Mouse (Mus musculus): ENCODE measurements around the gene Clstn1. TPM values are rescaled to one million over a fixed set of nuclear protein-coding genes. Genes with fewer than 3 reads are reported as not detected.
A peak's percentile ranks its signal among the peaks of the same experiment; 100 is the strongest.

Gene Clstn1
- polyA plus RNA-seq, 1 experiment from 2014 or later: 56.1 TPM

- peak overlapping the region; percentile 85 for H3K4me3 ChIP-seq
- ATAC-seq (ENCODE audit: insufficient number of reproducible peaks, low FRiP score, low TSS enrichment, low read depth): peak; percentile 22; the same call in 1 of the 2 replicates
- no peaks in the 10 kb centered on the region for H3K9me3 ChIP-seq
- peak overlapping the region; percentile 96 for H3K4me2 ChIP-seq
- peaks cover 18% of the 10 kb centered on the region for H3K4me1 ChIP-seq
- peaks cover 29% of the 10 kb centered on the region for H3K27me3 ChIP-seq
- no peak overlapping the region for H3K27ac ChIP-seq
- no peaks in the 10 kb centered on the region for H3K36me3 ChIP-seq
- WGBS: under 1% methylated on average over 72 of the region's 72 CpGs
- H3K9ac ChIP-seq: peak overlapping the region; percentile 89
Observed at GRCm38 (mm10) chr4:149586783-149587595, 721 bp downstream of the Clstn1 start.

- no peaks in the 10 kb centered on the region for H3K36me3 ChIP-seq
- no peaks in the 10 kb centered on the region for H3K9me3 ChIP-seq
- peak overlapping the region; percentile 89 for H3K9ac ChIP-seq
- H3K4me3 ChIP-seq: peak overlapping the region; percentile 85
- ATAC-seq (ENCODE audit: insufficient number of reproducible peaks, low FRiP score, low TSS enrichment, low read depth): no peak
- H3K27ac ChIP-seq: no peak overlapping the region
- H3K4me1 ChIP-seq: peaks cover 18% of the 10 kb centered on the region
- H3K4me2 ChIP-seq: peak overlapping the region; percentile 96
- H3K27me3 ChIP-seq: peaks cover 29% of the 10 kb centered on the region
- WGBS: 7% methylated on average over 24 of the region's 24 CpGs
Observed at GRCm38 (mm10) chr4:149587596-149588168, 1.4 kb downstream of the Clstn1 start.

GRCm38 (mm10) chr4:149590200-149590599, 3.9 kb downstream of the Clstn1 start:
- H3K4me3 ChIP-seq: no peak overlapping the region
- no peaks in the 10 kb centered on the region for H3K9me3 ChIP-seq
- H3K4me1 ChIP-seq: peaks cover 18% of the 10 kb centered on the region
- no peak overlapping the region for H3K9ac ChIP-seq
- ATAC-seq (ENCODE audit: insufficient number of reproducible peaks, low FRiP score, low TSS enrichment, low read depth): no peak
- no peak overlapping the region for H3K27ac ChIP-seq
- no peaks in the 10 kb centered on the region for H3K36me3 ChIP-seq
- WGBS: 82% methylated on average over 1 of the region's 1 CpGs
- peaks cover 23% of the 10 kb centered on the region for H3K27me3 ChIP-seq
- H3K4me2 ChIP-seq: no peak overlapping the region

- ATAC-seq (ENCODE audit: insufficient number of reproducible peaks, low FRiP score, low TSS enrichment, low read depth): no peak
- no peak overlapping the region for H3K27ac ChIP-seq
- no peak overlapping the region for H3K4me3 ChIP-seq
- WGBS: 85% methylated on average over 2 of the region's 2 CpGs
- no peak overlapping the region for H3K4me2 ChIP-seq
- no peaks in the 10 kb centered on the region for H3K9me3 ChIP-seq
- peaks cover 13% of the 10 kb centered on the region for H3K4me1 ChIP-seq
- no peak overlapping the region for H3K9ac ChIP-seq
- peaks cover 18% of the 10 kb centered on the region for H3K27me3 ChIP-seq
- no peaks in the 10 kb centered on the region for H3K36me3 ChIP-seq
Observed at GRCm38 (mm10) chr4:149591486-149591885, 5.2 kb downstream of the Clstn1 start.

- ATAC-seq (ENCODE audit: insufficient number of reproducible peaks, low FRiP score, low TSS enrichment, low read depth): no peak
Observed at GRCm38 (mm10) chr4:149594913-149595581, 8.8 kb downstream of the Clstn1 start.

GRCm38 (mm10) chr4:149597641-149598208, 11.5 kb downstream of the Clstn1 start:
- no peak overlapping the region for H3K9ac ChIP-seq
- no peak overlapping the region for H3K4me2 ChIP-seq
- H3K4me3 ChIP-seq: no peak overlapping the region
- no peak for ATAC-seq (ENCODE audit: insufficient number of reproducible peaks, low FRiP score, low TSS enrichment, low read depth)
- H3K27ac ChIP-seq: no peak overlapping the region
- WGBS: 75% methylated on average over 12 of the region's 12 CpGs
- H3K36me3 ChIP-seq: no peaks in the 10 kb centered on the region
- no peaks in the 10 kb centered on the region for H3K9me3 ChIP-seq
- H3K4me1 ChIP-seq: peaks cover 9% of the 10 kb centered on the region
- H3K27me3 ChIP-seq: no peaks in the 10 kb centered on the region

More at GRCm38 (mm10) chr4:149594913-149595581, 8.8 kb downstream of the Clstn1 start:
- Histone ChIP-seq H3K27ac (no peak overlapping the region), H3K4me3 (no peak overlapping the region), H3K4me1 (no peaks in the 10 kb centered on the region), H3K9ac (no peak overlapping the region), H3K36me3 (no peaks in the 10 kb centered on the region), H3K4me2 (no peak overlapping the region), H3K9me3 (no peaks in the 10 kb centered on the region), H3K27me3 (no peaks in the 10 kb centered on the region)
- 79% methylated on average over 9 of the region's 9 CpGs for WGBS

- Histone ChIP-seq H3K36me3 (no peaks in the 10 kb centered on the region), H3K27ac (no peak overlapping the region), H3K4me1 (peaks cover 9% of the 10 kb centered on the region), H3K27me3 (no peaks in the 10 kb centered on the region), H3K4me2 (no peak overlapping the region), H3K9me3 (no peaks in the 10 kb centered on the region), H3K9ac (no peak overlapping the region), H3K4me3 (no peak overlapping the region)
- 86% methylated on average over 6 of the region's 6 CpGs for WGBS
- no peak for ATAC-seq (ENCODE audit: insufficient number of reproducible peaks, low FRiP score, low TSS enrichment, low read depth)
Observed at GRCm38 (mm10) chr4:149599549-149599948, 13.3 kb downstream of the Clstn1 start.

- WGBS: 90% methylated on average over 4 of the region's 4 CpGs
- Histone ChIP-seq H3K9ac (no peak overlapping the region), H3K36me3 (no peaks in the 10 kb centered on the region), H3K27ac (no peak overlapping the region), H3K4me1 (peaks cover 9% of the 10 kb centered on the region), H3K9me3 (no peaks in the 10 kb centered on the region), H3K27me3 (no peaks in the 10 kb centered on the region), H3K4me3 (no peak overlapping the region), H3K4me2 (no peak overlapping the region)
- ATAC-seq (ENCODE audit: insufficient number of reproducible peaks, low FRiP score, low TSS enrichment, low read depth): no peak
Observed at GRCm38 (mm10) chr4:149600130-149600529, 13.9 kb downstream of the Clstn1 start.

GRCm38 (mm10) chr4:149601484-149601883, 15.2 kb downstream of the Clstn1 start:
- Histone ChIP-seq H3K4me2 (no peak overlapping the region), H3K27me3 (no peaks in the 10 kb centered on the region), H3K9ac (no peak overlapping the region), H3K9me3 (no peaks in the 10 kb centered on the region), H3K4me1 (peaks cover 9% of the 10 kb centered on the region), H3K27ac (no peak overlapping the region), H3K36me3 (no peaks in the 10 kb centered on the region), H3K4me3 (no peak overlapping the region)
- WGBS: 21% methylated on average over 4 of the region's 4 CpGs
- no peak for ATAC-seq (ENCODE audit: insufficient number of reproducible peaks, low FRiP score, low TSS enrichment, low read depth)

GRCm38 (mm10) chr4:149602236-149602635, 16.0 kb downstream of the Clstn1 start:
- H3K27ac ChIP-seq: no peak overlapping the region
- no peaks in the 10 kb centered on the region for H3K36me3 ChIP-seq
- no peak overlapping the region for H3K9ac ChIP-seq
- H3K27me3 ChIP-seq: no peaks in the 10 kb centered on the region
- H3K9me3 ChIP-seq: no peaks in the 10 kb centered on the region
- no peak overlapping the region for H3K4me3 ChIP-seq
- WGBS: 44% methylated on average over 7 of the region's 7 CpGs
- no peak overlapping the region for H3K4me2 ChIP-seq
- ATAC-seq (ENCODE audit: insufficient number of reproducible peaks, low FRiP score, low TSS enrichment, low read depth): no peak
- peaks cover 16% of the 10 kb centered on the region for H3K4me1 ChIP-seq

GRCm38 (mm10) chr4:149603860-149604259, 17.6 kb downstream of the Clstn1 start:
- H3K9me3 ChIP-seq: no peaks in the 10 kb centered on the region
- H3K9ac ChIP-seq: no peak overlapping the region
- H3K27ac ChIP-seq: no peak overlapping the region
- WGBS: 63% methylated on average over 1 of the region's 1 CpGs
- no peak overlapping the region for H3K4me3 ChIP-seq
- no peak overlapping the region for H3K4me2 ChIP-seq
- H3K36me3 ChIP-seq: no peaks in the 10 kb centered on the region
- H3K4me1 ChIP-seq: peaks cover 32% of the 10 kb centered on the region
- no peaks in the 10 kb centered on the region for H3K27me3 ChIP-seq
- ATAC-seq (ENCODE audit: insufficient number of reproducible peaks, low FRiP score, low TSS enrichment, low read depth): no peak

- no peak overlapping the region for H3K4me2 ChIP-seq
- no peaks in the 10 kb centered on the region for H3K27me3 ChIP-seq
- H3K27ac ChIP-seq: no peak overlapping the region
- no peaks in the 10 kb centered on the region for H3K9me3 ChIP-seq
- no peak overlapping the region for H3K4me3 ChIP-seq
- no peak for ATAC-seq (ENCODE audit: insufficient number of reproducible peaks, low FRiP score, low TSS enrichment, low read depth)
- no peak overlapping the region for H3K9ac ChIP-seq
- no peaks in the 10 kb centered on the region for H3K36me3 ChIP-seq
- H3K4me1 ChIP-seq: peaks cover 39% of the 10 kb centered on the region
- 87% methylated on average over 3 of the region's 3 CpGs for WGBS
Observed at GRCm38 (mm10) chr4:149604518-149604917, 18.2 kb downstream of the Clstn1 start.
